Mouse (Mus musculus): ENCODE results near the gene Tasp1.
"Not testable (repeated sequence)": the region's sequence is repeated elsewhere in the genome, so short reads cannot be mapped to it uniquely, and the experiment has no call there.

Gene Tasp1

GRCm38 (mm10) chr2:140066353-140067314 is at the start of gene Tasp1:
Tasp1 (minus strand) TSS chr2:140066805.
- peak; percentile 94 to 96 for DNase-seq

GRCm38 (mm10) chr2:140113851-140114250 is 47.2 kb upstream of the Tasp1 start:
- DNase-seq: no peak

DNA sequence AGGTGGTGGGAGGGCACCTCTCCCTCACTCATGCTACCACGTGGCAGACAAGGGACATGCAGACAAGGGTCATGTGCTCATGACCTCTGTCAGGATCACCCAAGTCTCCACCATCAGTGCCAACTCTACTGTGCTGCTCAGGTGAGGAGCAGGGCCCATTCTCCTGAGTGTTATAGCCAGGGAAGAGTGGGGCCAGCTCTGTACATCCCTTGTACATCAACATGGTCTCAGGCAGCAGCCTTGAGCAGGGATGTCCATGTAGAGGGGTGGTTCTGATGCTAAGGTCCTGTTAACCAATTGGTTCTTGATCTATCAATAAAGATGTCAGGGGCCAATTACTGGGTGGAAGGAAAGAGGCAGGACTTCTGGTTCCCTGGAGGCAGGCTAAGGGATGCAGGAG is 42.3 kb upstream of the Tasp1 start:
- DNase-seq: no peak

DNA sequence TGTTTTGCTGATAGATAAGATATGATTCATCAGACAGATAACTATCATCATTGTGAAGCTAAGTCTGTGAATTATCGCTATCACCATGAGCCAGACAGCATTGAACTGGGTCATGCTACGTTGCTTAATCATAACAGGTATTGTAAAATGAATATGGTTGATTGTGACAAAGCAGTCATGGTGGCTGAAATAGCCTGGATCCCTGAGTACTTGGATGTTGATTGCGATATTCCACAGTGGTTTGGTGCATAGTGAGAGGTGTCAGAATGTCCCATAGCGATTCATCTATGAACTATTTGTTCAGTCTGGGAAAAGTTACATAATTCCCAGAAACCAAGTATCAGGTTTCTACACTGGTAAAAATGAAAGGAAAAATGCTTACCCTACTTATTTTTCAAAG is 41.0 kb upstream of the Tasp1 start:
- DNase-seq: no peak

- no peak for DNase-seq
Measured at GRCm38 (mm10) chr2:140104951-140105350, 38.3 kb upstream of the Tasp1 start.

DNA sequence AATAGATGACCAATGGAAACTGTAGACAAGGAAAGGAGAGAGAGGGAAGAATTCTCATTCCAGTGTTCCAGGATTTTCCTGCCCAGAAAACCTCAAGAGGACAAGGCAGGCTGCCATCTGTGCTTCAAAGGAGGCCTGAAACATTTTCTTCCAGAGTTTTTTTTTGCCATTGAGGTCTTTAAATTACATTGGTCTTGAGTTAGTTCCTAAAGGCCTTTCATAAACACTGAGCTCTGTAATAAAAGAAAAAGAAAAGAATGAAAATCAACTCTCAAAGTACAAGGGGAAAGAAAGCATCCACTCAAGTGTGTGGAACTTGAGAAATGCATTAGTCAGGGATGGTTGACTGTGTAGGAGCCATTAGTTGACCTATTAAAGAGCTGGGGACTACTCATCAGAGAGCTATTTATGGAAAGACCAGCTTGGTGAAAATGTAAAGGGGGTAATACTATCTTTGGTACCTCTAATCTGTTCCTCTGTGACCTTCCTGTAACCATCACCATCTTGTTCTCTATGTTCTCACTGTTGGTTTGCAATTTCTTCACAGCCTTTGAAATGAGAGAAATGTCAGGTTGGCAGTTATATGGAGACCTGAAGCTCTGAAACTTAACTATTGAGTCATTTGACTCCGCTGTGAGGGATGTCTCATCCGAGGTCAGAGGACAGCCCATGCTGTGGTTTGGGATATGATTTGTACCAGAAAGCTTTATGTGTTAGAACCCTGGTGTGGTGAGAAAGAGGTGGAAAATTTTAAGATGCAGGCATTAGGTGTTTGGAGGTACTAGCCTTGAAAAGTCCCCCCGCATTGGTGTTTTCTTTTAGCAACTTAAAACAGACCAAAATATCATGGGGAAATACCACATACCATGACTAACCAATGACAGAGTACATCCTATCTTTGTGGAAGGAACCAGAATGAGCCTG is 34.2 kb upstream of the Tasp1 start:
- DNase-seq: no peak

- peak; percentile 33 to 67 for DNase-seq
Measured at GRCm38 (mm10) chr2:140099971-140100370, 33.4 kb upstream of the Tasp1 start.

- DNase-seq: no peak
Measured at GRCm38 (mm10) chr2:140097131-140097591, 30.6 kb upstream of the Tasp1 start.

DNA sequence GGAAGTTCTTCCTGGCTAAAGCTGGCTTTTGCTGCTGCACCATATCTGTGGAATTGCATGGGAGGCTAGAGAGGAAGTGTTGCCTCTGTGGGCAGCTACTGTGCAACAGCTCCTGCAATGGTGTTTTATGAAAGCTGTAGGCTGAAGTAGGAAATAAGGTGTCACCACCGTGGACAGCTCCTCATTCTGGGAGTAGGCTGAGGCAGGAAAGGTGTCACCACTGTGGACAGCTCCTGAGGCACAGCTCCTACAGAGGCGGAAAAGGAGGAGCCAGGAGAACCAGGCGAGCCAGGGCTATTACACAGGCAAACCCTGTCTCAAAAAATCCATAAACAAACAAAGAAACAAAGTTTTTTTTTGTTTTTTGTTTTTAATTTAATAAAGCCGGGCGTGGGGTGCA is 29.4 kb upstream of the Tasp1 start:
- no peak for DNase-seq

DNA sequence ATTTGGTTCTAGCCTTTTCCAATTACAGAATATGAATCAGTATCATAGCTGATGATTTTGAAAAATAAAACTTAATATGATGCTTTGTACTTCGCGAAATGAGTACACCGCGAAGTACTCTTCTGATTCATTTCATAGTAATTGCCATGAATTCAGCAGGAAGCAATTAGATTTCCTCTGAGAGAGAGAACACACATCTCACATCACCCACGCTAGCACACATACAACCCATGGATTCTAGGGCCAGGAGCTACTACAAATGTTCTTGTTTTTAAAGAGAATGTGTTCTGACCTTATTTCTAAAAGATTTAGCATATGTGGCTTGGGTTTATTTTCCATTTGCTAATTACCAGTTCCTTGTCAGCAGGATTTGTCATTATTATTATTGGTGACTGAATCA is 26.8 kb upstream of the Tasp1 start:
- no peak for DNase-seq

DNA sequence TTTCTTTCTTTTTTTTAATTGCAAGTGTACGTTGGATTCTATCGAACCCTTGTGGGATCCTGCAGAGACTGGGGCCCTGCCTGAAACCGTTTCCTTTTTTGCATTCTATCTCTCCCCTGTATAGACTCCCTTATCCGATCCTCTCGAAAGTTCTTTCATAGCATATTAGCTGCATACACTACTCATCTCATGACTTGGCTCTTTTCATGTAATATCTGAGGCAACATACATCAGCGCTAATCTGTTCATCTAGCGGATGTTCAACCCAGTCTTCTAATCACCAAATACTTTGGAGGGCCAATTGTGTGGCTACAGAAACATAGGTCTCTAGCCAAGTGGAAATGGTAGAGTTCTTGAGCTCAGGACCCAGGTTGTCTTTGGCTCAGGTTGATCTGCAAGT is 17.6 kb upstream of the Tasp1 start:
- DNase-seq: no peak

DNA sequence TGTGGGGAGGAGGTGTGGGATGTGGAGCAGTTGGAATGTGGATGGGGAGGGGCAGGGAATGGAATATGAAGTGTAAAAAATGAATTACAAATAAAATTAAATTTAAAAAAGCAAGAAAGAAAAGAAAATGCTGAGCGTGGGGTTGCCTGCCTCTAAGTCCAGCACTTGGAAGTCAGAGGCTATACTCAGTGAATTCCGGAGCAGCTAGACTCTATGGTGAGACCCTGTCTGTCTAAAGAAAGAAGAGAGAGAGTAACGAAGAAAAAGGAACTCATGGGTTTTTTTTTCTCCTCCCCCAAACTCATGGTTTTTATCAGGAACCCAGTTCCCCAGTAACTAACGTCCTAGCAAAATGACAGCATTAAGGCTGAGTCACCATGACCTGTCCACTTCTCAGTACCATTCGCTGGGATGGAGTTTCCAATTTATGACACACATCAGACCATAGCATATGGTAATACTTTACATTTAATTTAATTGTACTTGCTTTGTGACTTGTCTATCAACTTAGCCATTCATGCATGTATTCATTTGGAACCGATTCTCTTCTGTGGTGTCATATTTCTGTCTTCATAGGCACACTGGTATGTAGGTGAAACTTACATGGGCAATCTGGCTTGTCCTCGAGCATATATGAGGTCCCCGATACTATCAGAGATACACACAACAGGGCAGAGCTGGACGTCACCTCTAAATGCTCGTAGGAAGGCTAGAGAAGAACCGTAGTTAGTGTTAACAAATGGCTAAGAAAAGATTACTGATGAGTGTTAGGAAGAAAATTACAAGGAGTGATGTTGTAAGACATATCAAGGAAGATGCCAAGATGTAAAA is 14.4 kb upstream of the Tasp1 start:
- DNase-seq: no peak

GRCm38 (mm10) chr2:140079284-140079683 is 12.7 kb upstream of the Tasp1 start:
- DNase-seq: not testable (repeated sequence)

GRCm38 (mm10) chr2:140078600-140079280 is 12.1 kb upstream of the Tasp1 start:
- DNase-seq: no peak

DNA sequence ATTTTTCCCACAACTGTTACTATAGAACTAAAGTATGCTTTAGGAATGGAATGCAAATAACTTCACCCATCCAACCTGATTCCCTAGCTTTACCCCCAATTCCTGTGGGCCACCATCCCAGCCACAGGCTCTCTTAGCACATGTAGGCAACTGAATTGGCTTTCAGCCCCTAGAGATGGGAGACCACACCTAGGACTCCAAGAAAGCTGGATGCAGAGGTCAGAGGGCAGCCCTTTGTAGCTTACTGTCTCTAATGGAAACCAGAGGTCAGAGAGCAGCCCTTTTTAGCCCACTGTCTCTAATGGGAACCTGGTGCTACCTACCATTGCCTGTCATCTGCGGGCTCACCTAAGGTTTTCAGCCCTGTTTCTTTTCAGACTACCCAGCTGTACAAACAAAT is 10.9 kb upstream of the Tasp1 start:
- DNase-seq: no peak

DNA sequence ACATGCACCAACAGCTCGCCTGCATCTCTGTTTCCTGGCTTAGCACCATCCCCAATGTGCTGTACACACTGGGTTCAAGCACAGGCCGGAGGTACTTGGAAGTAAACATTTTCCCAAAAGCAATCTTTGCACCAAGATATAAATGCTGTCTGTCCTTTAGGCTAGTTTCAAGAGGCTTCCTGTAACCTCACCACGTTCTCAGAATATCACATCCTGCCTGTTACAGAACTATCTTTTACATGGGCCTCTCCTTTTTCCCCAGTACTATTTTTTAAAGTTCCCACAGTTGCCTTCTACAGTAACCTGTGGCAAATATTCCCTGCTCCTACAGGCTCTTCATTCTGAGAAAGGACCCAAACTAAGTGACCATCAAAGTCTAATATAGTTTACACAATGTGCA is 8.5 kb upstream of the Tasp1 start:
- no peak for DNase-seq

GRCm38 (mm10) chr2:140067516-140067915 is 911 bp upstream of the Tasp1 start:
- no peak for DNase-seq

DNA sequence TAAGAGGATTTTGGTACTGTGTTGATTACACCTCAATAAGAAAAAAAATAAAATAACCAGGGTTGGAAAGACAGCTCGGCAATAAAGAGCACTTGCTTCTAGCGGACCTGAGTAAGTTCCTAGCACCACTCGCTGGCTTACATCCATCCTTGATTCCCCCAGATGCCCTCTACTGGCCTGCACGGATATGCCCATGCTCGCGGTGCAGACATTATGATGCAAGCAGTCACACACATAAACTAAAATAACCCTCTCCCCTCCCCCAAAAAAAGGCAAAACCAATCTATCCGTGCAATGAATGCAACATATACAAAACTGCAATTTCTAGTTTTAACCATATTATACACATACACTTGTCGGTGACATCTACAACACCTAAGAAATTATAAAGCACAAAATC is 929 bp downstream of the Tasp1 start:
- DNase-seq: no peak

DNA sequence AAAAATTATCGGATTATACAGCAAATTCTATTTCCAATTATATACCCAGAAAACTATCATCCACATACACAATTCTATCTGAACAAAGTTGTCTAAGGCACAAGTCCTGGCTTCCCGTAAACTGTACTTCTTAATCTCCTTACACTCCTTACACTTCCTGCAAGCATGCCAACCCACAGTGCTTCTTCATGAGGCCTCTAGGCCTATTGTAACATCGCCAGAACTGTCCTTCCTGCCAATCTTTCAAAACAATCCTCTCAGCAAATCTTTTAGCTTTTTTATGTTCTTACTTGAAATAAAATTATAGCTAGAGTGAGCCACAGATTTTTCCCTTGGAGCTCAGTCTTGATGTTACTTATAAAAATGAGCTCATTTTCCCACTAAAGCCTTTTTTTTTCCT is 5.1 kb downstream of the Tasp1 start:
- DNase-seq: no peak

- DNase-seq: no peak
Measured at GRCm38 (mm10) chr2:140060092-140060867, 6.3 kb downstream of the Tasp1 start.

DNA sequence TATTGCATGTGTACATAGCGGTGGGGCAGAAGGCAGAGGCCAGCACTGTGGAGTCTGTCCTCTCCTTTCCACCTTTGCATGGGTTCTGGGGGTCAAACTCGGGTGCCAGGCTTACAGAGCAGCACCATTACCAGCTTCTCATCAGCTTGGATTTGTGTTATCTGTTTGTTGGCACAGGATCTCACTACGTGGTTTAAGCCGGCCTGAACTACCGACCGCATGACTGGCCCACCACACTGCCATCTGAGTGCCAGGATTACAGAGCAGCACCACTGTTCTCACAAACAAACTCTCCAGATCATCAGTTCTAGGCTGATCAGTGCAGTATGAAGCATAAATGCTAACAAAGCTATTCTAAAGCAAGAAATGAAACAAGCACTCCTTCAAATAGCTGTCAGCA is 8.5 kb downstream of the Tasp1 start:
- no peak for DNase-seq
